Mouse (Mus musculus) kidney, embryonic 15.5 days (tissue): ENCODE data around the gene Gm28539. TPM values are rescaled to one million over a fixed set of nuclear protein-coding genes. Genes with fewer than 3 reads are reported as not detected.
"Not testable (repeated sequence)": the region's sequence is repeated elsewhere in the genome, so short reads cannot be mapped to it uniquely, and the experiment has no call there.

Source experiments
- ATAC-seq: fragments of 200-750 bp; cut with Nextera tagmentation; replicated peaks from 2 replicates; pipeline ENCODE4 v1.8.0; 2017; ENCODE audit warnings: moderate TSS enrichment; ENCODE audit not compliant: low FRiP score
- H3K27ac ChIP-seq: fragments of 300-500 bp; sonication (generic); 2 replicates; pipeline ENCODE4 v1.5.1; 2015; ENCODE audit warnings: mild to moderate bottlenecking, inconsistent platforms
- H3K27me3 ChIP-seq: fragments of 300-500 bp; sonication (generic); 2 replicates; pipeline ENCODE4 v1.6.1; 2015; ENCODE audit warnings: inconsistent platforms
- H3K36me3 ChIP-seq: fragments of 300-500 bp; sonication (generic); 2 replicates; pipeline ENCODE4 v1.6.1; 2015; ENCODE audit warnings: inconsistent platforms
- H3K4me1 ChIP-seq: fragments of 300-500 bp; sonication (generic); 2 replicates; pipeline ENCODE4 v1.6.1; 2015; ENCODE audit warnings: inconsistent platforms
- H3K4me2 ChIP-seq: fragments of 300-500 bp; sonication (generic); 2 replicates; pipeline ENCODE4 v1.6.1; 2015; ENCODE audit warnings: moderate library complexity, mild to moderate bottlenecking, inconsistent platforms
- H3K4me3 ChIP-seq: fragments of 300-500 bp; sonication (generic); replicated peaks from 2 replicates; pipeline ENCODE4 v1.5.1; 2015; ENCODE audit warnings: mild to moderate bottlenecking, inconsistent platforms
- H3K9ac ChIP-seq: fragments of 300-500 bp; sonication (generic); 2 replicates; pipeline ENCODE4 v1.6.1; 2015; ENCODE audit warnings: mild to moderate bottlenecking, inconsistent platforms
- H3K9me3 ChIP-seq: fragments of 300-500 bp; sonication (generic); replicated peaks from 2 replicates; pipeline ENCODE4 v1.6.1; 2016; ENCODE audit warnings: inconsistent platforms
- WGBS: fragments of 180-500 bp; shearing (Covaris S2); methylation state at CpG from one replicate; pipeline ENCODE4 v1.1.7; 2015; ENCODE audit warnings: mixed read lengths; 5-methylcytosine and 5-hydroxymethylcytosine counted together
- polyA plus RNA-seq: library from polyadenylated mRNA; unstranded; fragments of >200 nt; fragmentation: Nextera tagmentation; extraction: Ambion mirVana; gene quantifications from 2 replicates; pipeline ENCODE4 v1.2.1, GENCODE M21; 2015

Gene Gm28539
- polyA plus RNA-seq, 1 experiment from 2014 or later, result not detected

- Histone ChIP-seq H3K4me3 (no peak overlapping the region), H3K36me3 (no peaks in the 10 kb centered on the region), H3K9ac (no peak overlapping the region), H3K4me1 (no peaks in the 10 kb centered on the region), H3K27ac (no peak overlapping the region), H3K9me3 (no peaks in the 10 kb centered on the region), H3K27me3 (no peaks in the 10 kb centered on the region), H3K4me2 (no peak overlapping the region)
- 84% methylated on average over 3 of the region's 3 CpGs for WGBS
- no peak for ATAC-seq
Observed at GRCm38 (mm10) chr16:18986381-18986780, 150.0 kb downstream of the Gm28539 start.

- no peak for ATAC-seq
- Histone ChIP-seq H3K4me2 (no peak overlapping the region), H3K27ac (no peak overlapping the region), H3K9ac (no peak overlapping the region), H3K4me1 (no peaks in the 10 kb centered on the region), H3K27me3 (no peaks in the 10 kb centered on the region), H3K36me3 (no peaks in the 10 kb centered on the region), H3K9me3 (no peaks in the 10 kb centered on the region), H3K4me3 (no peak overlapping the region)
- 83% methylated on average over 5 of the region's 5 CpGs for WGBS
Observed at GRCm38 (mm10) chr16:18986860-18987259, 150.5 kb downstream of the Gm28539 start.

- not testable (repeated sequence) for H3K9me3 ChIP-seq, H3K36me3 ChIP-seq, H3K27ac ChIP-seq, H3K9ac ChIP-seq, H3K4me1 ChIP-seq, H3K4me2 ChIP-seq, H3K4me3 ChIP-seq, H3K27me3 ChIP-seq
- 40% methylated on average over 2 of the region's 2 CpGs for WGBS
- peak; percentile 73 for ATAC-seq
Observed at GRCm38 (mm10) chr16:19002610-19003389, 166.4 kb downstream of the Gm28539 start.

- no peaks in the 10 kb centered on the region for H3K27me3 ChIP-seq
- no peak overlapping the region for H3K27ac ChIP-seq
- no peak for ATAC-seq
- 86% methylated on average over 1 of the region's 1 CpGs for WGBS
- no peak overlapping the region for H3K9ac ChIP-seq
- no peak overlapping the region for H3K4me2 ChIP-seq
- H3K36me3 ChIP-seq, result no peaks in the 10 kb centered on the region
- H3K4me3 ChIP-seq, result no peak overlapping the region
- H3K9me3 ChIP-seq, result no peaks in the 10 kb centered on the region
- no peaks in the 10 kb centered on the region for H3K4me1 ChIP-seq
Observed at GRCm38 (mm10) chr16:19003757-19004156, 167.4 kb downstream of the Gm28539 start.

GRCm38 (mm10) chr16:19005298-19005697, 168.9 kb downstream of the Gm28539 start:
- ATAC-seq, result no peak
- H3K27me3 ChIP-seq, result no peaks in the 10 kb centered on the region
- no peak overlapping the region for H3K4me2 ChIP-seq

More at GRCm38 (mm10) chr16:19005298-19005697, 168.9 kb downstream of the Gm28539 start:
- no peak overlapping the region for H3K27ac ChIP-seq
- H3K9ac ChIP-seq, result no peak overlapping the region
- H3K4me3 ChIP-seq, result no peak overlapping the region
- H3K9me3 ChIP-seq, result no peaks in the 10 kb centered on the region
- WGBS, result 81% methylated on average over 3 of the region's 3 CpGs
- no peaks in the 10 kb centered on the region for H3K4me1 ChIP-seq
- no peaks in the 10 kb centered on the region for H3K36me3 ChIP-seq

Other genes with a start within 250 kb of the Gm28539 start
- 0.28 and 0.40 TPM in 2 replicates for gene Tbx1, start 245.9 kb upstream of the Gm28539 start, polyA plus RNA-seq
- gene Gp1bb, start 214.2 kb upstream of the Gm28539 start, polyA plus RNA-seq, result 0.93 and 1.6 TPM in 2 replicates
- gene Gm49601, start 210.2 kb upstream of the Gm28539 start, polyA plus RNA-seq, result 1.5 and 4.3 TPM in 2 replicates
- gene Sept5, start 206.6 kb upstream of the Gm28539 start, polyA plus RNA-seq, result 16.3 and 17.1 TPM in 2 replicates
- 93.2 and 99.2 TPM in 2 replicates for gene Cldn5, start 59.7 kb upstream of the Gm28539 start, polyA plus RNA-seq
- 87.0 and 101 TPM in 2 replicates for gene Ufd1, start 24.8 kb upstream of the Gm28539 start, polyA plus RNA-seq
- 47.6 and 54.0 TPM in 2 replicates for gene Cdc45, start 24.6 kb upstream of the Gm28539 start, polyA plus RNA-seq
- 41.3 and 47.7 TPM in 2 replicates for gene 2510002D24Rik, start within 50 bp of the Gm28539 start, polyA plus RNA-seq
- gene Mrpl40, start 40.3 kb downstream of the Gm28539 start, polyA plus RNA-seq, result 101 and 108 TPM in 2 replicates
- 14.6 and 15.6 TPM in 2 replicates for gene Hira, start 40.5 kb downstream of the Gm28539 start, polyA plus RNA-seq